Mouse (Mus musculus): ENCODE measurements around the gene Kif6.

DNA sequence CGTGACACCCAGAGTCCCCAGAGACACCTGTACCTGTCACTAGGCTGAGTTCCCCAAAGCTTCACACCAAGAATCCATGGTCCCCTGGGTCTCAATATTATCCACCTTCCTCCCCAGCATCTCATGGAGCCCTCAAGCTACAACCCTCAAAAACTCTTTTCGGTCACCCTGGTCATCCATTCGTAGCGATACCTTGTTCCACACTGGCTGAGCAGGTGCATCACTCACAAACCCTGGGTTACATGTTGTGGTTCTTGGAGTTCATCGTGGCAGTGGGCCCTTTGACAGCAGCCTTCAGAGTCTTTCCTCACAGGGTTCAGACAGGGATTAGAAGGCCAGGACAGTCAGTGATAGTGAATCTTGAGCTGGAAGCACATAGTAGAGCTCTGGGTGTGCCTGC, 176.6 kb downstream of the Kif6 start:
- no peak for TF ChIP-seq CTCF (IDR thresholded peaks at IDR 0.05)
- no peak for TF ChIP-seq POLR2A (IDR thresholded peaks at IDR 0.05; ENCODE audit: insufficient read depth, low read depth, low read length)
- no peak for TF ChIP-seq EP300 (IDR thresholded peaks at IDR 0.05; ENCODE audit: insufficient read depth, low read depth, low read length)

Measured in heart, adult 2 months (tissue).